Mouse (Mus musculus) ES-Bruce4 (cell line): ENCODE measurements around the gene 1700067P10Rik.

Experiments
- EP300 ChIP-seq: IDR thresholded peaks from 2 replicates; pipeline ENCODE4 v1.6.1; 2011; ENCODE audit warnings: low read depth, low read length; ENCODE audit not compliant: insufficient read depth
- POLR2A ChIP-seq: IDR thresholded peaks from one replicate; pipeline ENCODE4 v1.8.1; 2011; ENCODE audit warnings: low read length; ENCODE audit not compliant: insufficient read depth

- TF ChIP-seq POLR2A = no peak
- TF ChIP-seq EP300 = no peak
These were observed 8.5 kb upstream of the 1700067P10Rik start for GRCm38 (mm10) chr17:48080626-48081025.
